Mouse (Mus musculus) c-Kit-positive CD71-positive TER-119-negative erythroid progenitor cells, embryonic 14.5 days (primary cell): Measurements from ENCODE around the gene Vmn1r93.
"Not testable (repeated sequence)": the region's sequence is repeated elsewhere in the genome, so short reads cannot be mapped to it uniquely, and the experiment has no call there.

Experiments
- DNase-seq: peaks from one replicate; pipeline ENCODE4 v3.0.0-alpha.2; 2013; ENCODE audit warnings: low read depth

The Vmn1r93 gene

GRCm38 (mm10) chr7:20138988-20139387, at the start of gene Vmn1r93:
Gene Vmn1r93 (minus strand): TSS chr7:20139088.
- not testable (repeated sequence) for DNase-seq

GRCm38 (mm10) chr7:20168277-20168676, 29.4 kb upstream of the Vmn1r93 start, which contains the start of gene Vmn1r94:
Gene Vmn1r94 (minus strand): TSS chr7:20168377.
- not testable (repeated sequence) for DNase-seq

GRCm38 (mm10) chr7:20122479-20122878, 16.4 kb downstream of the Vmn1r93 start, which contains the start of gene Gm16442:
Gene Gm16442 (minus strand): TSS chr7:20122579.
- DNase-seq, result not testable (repeated sequence)

- DNase-seq, result not testable (repeated sequence)
These were observed 39.5 kb downstream of the Vmn1r93 start, which contains the start of gene Vmn1r91 for GRCm38 (mm10) chr7:20099380-20099779. Gene Vmn1r91 (plus strand): TSS chr7:20099680.
